Mouse (Mus musculus) testis, adult 10 weeks (tissue): ENCODE measurements around the gene Kctd6. TPM values are rescaled to one million over a fixed set of nuclear protein-coding genes. Genes with fewer than 3 reads are reported as not detected.

Experiments used
- polyA plus RNA-seq: library from polyadenylated mRNA; stranded (reverse); fragments of 350-450 nt; fragmentation: Illumina TruSeq; extraction: RNeasy Lipid Tissue Mini Kit (QIAGEN cat#74804); gene quantifications from one replicate; pipeline ENCODE4 v1.2.3, GENCODE M21; 2014; ENCODE audit warnings: low read depth, low replicate concordance

The Kctd6 gene
- 5.8 TPM for polyA plus RNA-seq

DNA sequence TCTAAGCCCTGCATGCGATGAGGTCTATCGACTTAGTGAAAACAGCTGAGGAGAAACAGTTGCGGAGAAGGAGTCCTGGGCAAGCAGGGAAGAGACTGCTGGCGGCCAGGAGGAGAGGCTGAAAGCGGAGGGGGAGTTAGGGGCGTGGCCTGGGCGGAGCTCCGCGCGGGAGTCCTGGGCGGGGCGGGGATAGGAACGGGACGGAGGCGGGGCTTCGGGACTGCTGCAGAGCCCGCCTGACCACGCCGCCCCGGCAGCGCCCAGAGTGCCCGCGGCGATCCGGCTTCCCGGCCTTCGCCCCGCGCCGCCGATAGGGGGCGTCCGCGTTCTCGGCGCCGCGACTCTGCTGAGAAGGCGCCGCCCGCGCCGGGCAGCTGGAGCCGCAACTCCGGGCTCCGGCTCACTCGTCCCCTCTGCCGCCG lies at the start of gene Kctd6:
Gene Kctd6, plus strand, starts transcription at position 338 of the 422 bp plus-strand sequence.

DNA sequence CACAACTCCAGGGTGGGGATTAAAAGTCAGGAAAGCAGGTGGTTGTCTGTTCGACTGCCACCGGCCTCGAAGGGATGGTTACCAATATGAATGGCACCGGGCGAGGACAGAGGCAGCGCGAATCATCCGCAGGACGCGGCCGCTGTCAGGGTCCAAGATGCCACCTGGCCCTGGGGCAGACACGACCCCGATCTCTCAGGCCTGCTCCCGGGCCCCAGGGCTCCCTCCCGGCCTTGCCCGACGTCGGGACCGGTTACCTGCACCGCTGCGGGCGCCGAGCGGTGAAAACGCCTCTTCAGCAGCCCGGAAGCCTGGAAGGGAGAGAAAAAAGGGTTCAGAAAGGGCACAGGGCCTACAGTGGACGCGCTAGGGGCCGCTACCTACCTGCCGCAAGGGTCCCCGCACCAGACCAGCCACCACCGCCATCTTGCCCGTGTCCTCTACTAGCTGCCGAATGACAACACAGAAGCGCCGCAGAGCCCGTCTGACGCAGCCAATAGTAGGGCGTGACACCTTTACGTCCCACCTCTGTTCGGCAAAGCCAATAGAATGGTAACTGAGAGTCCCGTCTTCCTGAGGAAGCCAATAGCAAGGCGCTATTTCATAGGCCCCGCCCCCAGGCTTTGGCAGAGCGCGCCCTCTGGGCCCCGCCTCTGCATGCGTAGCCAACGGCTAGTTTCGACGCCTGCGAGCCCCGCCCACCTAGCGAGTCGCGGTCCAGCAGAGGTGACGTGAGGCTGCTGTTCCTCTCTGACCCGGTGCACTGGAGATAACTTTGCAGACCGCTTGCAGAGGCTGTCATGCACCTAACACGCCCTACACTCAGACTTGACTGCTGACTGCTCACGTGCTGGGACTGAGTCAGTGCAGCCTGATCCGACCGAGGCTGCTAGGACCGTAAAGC lies 41.2 kb upstream of the Kctd6 start, which contains the start of gene Pdhb:
Gene Pdhb, minus strand, starts transcription at position 519 of the 904 bp plus-strand sequence.

DNA sequence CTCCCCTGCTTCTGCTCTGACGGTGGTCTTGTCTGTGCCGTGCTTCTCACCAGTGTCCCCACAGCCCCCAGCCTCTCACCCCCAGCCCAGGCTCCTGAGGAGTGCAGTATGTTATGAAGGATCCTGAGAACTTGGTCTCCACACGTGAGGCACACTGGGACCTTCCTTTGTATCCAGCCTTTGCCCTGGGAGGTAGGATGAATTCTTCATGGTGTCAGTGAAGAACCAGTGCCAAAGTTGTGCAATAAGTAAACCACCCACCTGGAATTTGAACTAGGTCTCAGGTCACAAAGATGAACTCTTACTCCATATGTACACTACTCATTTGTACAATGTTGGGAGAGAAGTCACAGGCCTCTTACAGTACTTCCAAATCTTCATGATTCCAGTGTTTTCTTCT lies 45.2 kb downstream of the Kctd6 start, which contains the start of gene Acox2:
Gene Acox2, minus strand, starts transcription at position 188 of the 400 bp plus-strand sequence.

Other genes with a start within 250 kb of the Kctd6 start
- gene Dnase1l3, start 219.6 kb upstream of the Kctd6 start, polyA plus RNA-seq: 0.62 TPM
- 12.3 TPM for gene Abhd6, start 211.2 kb upstream of the Kctd6 start, polyA plus RNA-seq
- gene Rpp14, start 133.8 kb upstream of the Kctd6 start, polyA plus RNA-seq: 17.7 TPM
- 45.4 TPM for gene Pxk, start 115.9 kb upstream of the Kctd6 start, polyA plus RNA-seq
- gene Pdhb, start 41.1 kb upstream of the Kctd6 start, polyA plus RNA-seq: 242 TPM
- gene Acox2, start 45.2 kb downstream of the Kctd6 start, polyA plus RNA-seq: not detected
- gene Fam107a, start 103.9 kb downstream of the Kctd6 start, polyA plus RNA-seq: 4.1 TPM
- 22.0 TPM for gene Oit1, start 164.6 kb downstream of the Kctd6 start, polyA plus RNA-seq